Mouse (Mus musculus) CH12.LX (cell line): ENCODE results near the gene Serpina5.

Source experiments
- CHD1 ChIP-seq: IDR thresholded peaks from 2 replicates; pipeline ENCODE4 v1.6.1; 2012; ENCODE audit warnings: low read depth, low read length, improper control_type of control experiment, inconsistent platforms
- CTCF ChIP-seq, 2 experiments: IDR thresholded peaks in 1 of 2; conservative IDR thresholded peaks in 1 of 2; 2 replicates each; pipeline ENCODE4 v1.5.1; 2011 to 2012; ENCODE audit warnings: low read depth in 2 of 2, low read length in 2 of 2, improper control_type of control experiment in 1 of 2, inconsistent platforms in 1 of 2, mild to moderate bottlenecking in 1 of 2, moderate library complexity in 1 of 2
- EP300 ChIP-seq: IDR thresholded peaks from 2 replicates; pipeline ENCODE4 v1.6.1; 2011; ENCODE audit warnings: low read length, improper control_type of control experiment
- ETS1 ChIP-seq: conservative IDR thresholded peaks from 2 replicates; pipeline ENCODE4 v1.6.1; 2012; ENCODE audit warnings: low read depth, mild to moderate bottlenecking, inconsistent platforms, low read length, improper control_type of control experiment, moderate library complexity
- JUN ChIP-seq: IDR thresholded peaks from 2 replicates; pipeline ENCODE4 v1.6.1; 2011; ENCODE audit warnings: low read depth, mild to moderate bottlenecking, low read length, improper control_type of control experiment, moderate library complexity; ENCODE audit not compliant: insufficient read depth
- MAFK ChIP-seq: IDR thresholded peaks from 2 replicates; pipeline ENCODE4 v1.6.1; 2011; ENCODE audit warnings: low read length, improper control_type of control experiment; ENCODE audit not compliant: insufficient replicate concordance
- MAX ChIP-seq: IDR thresholded peaks from 2 replicates; pipeline ENCODE4 v1.6.1; 2011; ENCODE audit warnings: low read length, improper control_type of control experiment
- NELFE ChIP-seq: IDR thresholded peaks from 2 replicates; pipeline ENCODE4 v1.6.1; 2011; ENCODE audit warnings: low read depth, low read length, improper control_type of control experiment
- POLR2A ChIP-seq: IDR thresholded peaks from 2 replicates; pipeline ENCODE4 v1.6.1; 2011; ENCODE audit warnings: low read depth, mild to moderate bottlenecking, improper control_type of control experiment, low read length
- TBP ChIP-seq: conservative IDR thresholded peaks from 2 replicates; pipeline ENCODE4 v1.6.1; 2011; ENCODE audit warnings: low read depth, low read length, improper control_type of control experiment
- USF1 ChIP-seq: IDR thresholded peaks from 2 replicates; pipeline ENCODE4 v1.6.1; 2014; ENCODE audit warnings: low read depth, mild to moderate bottlenecking, inconsistent platforms, low read length, improper control_type of control experiment

DNA sequence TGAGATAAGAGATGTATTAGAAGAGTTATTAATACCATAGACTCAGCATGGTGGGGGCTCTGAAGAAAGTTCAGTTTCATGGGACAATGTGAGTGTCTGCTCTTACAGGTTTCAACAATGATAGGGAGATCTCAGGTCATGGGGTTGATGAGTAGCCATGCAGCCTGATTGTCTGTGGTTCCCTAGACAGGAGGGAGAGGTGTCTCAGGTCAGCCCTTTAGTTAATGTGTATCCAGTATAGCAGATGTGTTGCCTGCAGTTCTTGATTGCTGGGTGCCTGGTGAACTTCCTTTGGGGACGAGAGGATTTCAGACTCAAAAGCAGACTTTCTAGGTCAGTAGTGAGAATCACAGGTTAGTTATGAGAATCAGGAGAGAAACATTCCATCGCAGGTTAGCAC is 7.6 kb downstream of the Serpina5 start:
- TF ChIP-seq POLR2A (no peak), NELFE (no peak), JUN (no peak), MAX (no peak), CTCF (conservative IDR thresholded peaks at IDR 0.05 in 1 of 2, IDR thresholded peaks at IDR 0.05 in 1 of 2; ENCODE audit: low read depth in 2 of 2, low read length in 2 of 2) (no peak), EP300 (no peak), USF1 (no peak), ETS1 (no peak), CHD1 (no peak), TBP (no peak), MAFK (no peak)
